Mouse (Mus musculus) T-helper 17 cell (primary cell): Measurements from ENCODE around the gene Stx11.

ENCODE experiments used
- in situ Hi-C, 2 experiments: fragments of 300-600 bp; cut with MboI, MseI; formaldehyde crosslinking; loops; 1 replicate in 1 of 2; 2 replicates in 1 of 2; pipeline ENCODE4 v1.15.1; 2025; ENCODE audit warnings: high pct_unique_total_duplicates in 2 of 2

Stx11 gene

DNA sequence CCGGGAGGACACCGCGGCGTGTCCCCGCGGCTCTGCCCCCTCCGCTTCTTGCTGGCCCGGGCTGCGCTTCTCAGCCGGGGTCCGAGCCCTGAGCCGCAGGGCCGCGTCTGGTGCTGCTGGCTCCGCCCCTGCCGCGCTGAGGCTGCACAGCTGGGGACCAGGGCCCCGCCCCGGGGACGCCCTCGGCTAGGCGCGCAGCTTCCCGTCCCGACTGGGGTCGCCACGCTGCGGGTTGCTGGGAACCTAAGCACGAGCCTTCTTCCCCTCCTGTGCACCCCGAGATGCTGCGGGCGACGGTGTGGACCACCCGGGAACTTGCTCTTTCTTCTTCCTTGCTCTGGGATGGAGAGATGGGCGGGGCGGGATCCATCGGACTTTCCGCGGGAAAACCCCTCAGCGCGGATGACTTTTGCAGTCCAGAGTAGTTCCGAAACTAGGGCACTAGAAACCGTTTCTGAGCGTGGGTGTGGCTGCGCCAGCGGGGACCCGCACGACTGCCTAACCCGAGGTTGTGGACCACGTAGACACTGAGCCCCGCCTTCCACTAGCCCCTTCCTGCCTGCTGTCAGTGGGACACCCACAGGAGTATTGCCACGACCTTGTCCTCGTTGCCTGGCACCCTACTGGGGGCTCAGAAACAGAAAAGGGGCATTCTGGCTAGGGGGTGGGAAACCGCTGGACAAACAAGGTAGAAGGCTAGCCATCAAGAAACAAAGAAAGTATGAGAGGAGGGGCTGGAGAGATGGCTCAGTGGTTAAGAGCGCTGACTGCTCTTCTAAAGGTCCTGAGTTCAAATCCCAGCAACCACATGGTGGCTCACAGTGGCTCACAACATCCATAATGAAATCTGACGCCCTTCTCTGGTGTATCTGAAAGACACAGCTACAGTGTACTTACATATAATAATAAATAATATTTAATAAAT, at the start of gene Stx11:
TSS of gene Stx11 (minus strand) at position 148 of the 925 bp plus-strand sequence.
- in situ Hi-C loops, result loop anchor here in 1 of 2 experiments (10.0 kb wide), 1 partner anchor 1010 kb away; no protein-coding TSS in a partner anchor

GRCm38 (mm10) chr10:13008737-13009121, 44.6 kb upstream of the Stx11 start:
- in situ Hi-C loops, result loop anchor here in 1 of 2 experiments (5.0 kb wide), 1 partner anchor 71 kb away; no protein-coding TSS in a partner anchor

- in situ Hi-C loops, result loop anchor here in 1 of 2 experiments (5.0 kb wide), 1 partner anchor 71 kb away; no protein-coding TSS in a partner anchor
Measured at GRCm38 (mm10) chr10:13007876-13008736, 44.0 kb upstream of the Stx11 start.

- in situ Hi-C loops, result loop anchor here in 1 of 2 experiments (5.0 kb wide), 1 partner anchor 68 kb away; no protein-coding TSS in a partner anchor
Measured at GRCm38 (mm10) chr10:13005043-13005442, 40.9 kb upstream of the Stx11 start, which contains the start of gene Sf3b5. Sf3b5 (plus strand) TSS chr10:13005343.

- in situ Hi-C loops, result loop anchor here in 1 of 2 experiments (10.0 to 25.0 kb wide), 2 partner anchors 185 to 312 kb away; no protein-coding TSS in a partner anchor
Measured at GRCm38 (mm10) chr10:12996736-12997477, 32.8 kb upstream of the Stx11 start.

DNA sequence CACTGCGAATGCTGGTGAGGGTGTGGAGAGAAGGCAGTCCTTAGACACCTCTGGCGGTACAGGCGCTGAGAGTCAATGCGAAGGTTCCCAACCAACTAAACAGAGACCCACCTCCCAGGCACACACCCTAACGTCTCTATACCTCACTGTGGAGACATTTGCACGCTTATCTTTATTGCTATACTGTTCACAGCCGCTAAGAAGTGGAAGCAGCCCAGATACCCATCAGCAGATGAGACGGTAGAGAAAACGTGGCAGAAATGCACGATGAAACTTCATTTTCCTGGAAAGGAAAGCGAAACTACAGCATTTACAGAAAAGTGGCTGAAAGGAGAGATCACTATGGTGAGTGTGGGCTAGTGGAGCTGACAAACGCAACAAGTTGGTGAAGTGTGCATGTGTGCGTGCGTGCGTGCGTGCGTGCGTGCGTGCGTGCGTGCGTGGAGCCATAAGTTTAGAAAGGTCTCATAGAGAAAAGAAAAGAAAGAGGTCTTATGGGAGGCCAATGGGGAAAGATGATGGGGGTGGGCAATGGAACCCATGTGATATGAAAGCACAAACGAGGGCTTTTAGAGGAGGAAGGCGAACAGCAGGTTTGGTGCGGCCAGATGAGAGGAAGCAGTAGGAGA, 29.4 kb upstream of the Stx11 start:
- in situ Hi-C loops, result loop anchor here (5.0 to 25.0 kb wide), 4 partner anchors 36 to 309 kb away; no protein-coding TSS in a partner anchor

DNA sequence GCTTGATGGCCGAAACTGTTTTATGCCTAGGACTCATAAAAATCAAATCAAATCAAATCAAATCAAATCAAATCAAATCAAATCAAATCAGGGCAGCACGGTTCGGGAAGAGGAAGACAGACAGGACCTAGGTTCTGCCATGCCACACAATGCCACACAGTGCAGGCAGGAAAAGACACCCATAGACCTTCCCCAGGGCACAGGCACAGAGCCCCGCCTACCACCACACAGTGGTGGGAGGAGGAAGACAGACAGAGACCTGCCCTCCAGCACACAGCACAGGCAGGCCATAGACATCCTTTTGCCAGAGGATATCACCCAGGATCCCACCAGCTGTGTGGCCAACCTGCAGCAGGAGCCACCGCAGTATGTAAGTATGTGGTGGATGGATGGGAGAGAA, 27.9 kb upstream of the Stx11 start:
- in situ Hi-C loops, result loop anchor here (5.0 to 25.0 kb wide), 4 partner anchors 35 to 307 kb away; no protein-coding TSS in a partner anchor

- in situ Hi-C loops, result loop anchor here in 1 of 2 experiments (25.0 kb wide), 1 partner anchor 175 kb away; no protein-coding TSS in a partner anchor
Measured at GRCm38 (mm10) chr10:12986943-12987342, 22.8 kb upstream of the Stx11 start.

DNA sequence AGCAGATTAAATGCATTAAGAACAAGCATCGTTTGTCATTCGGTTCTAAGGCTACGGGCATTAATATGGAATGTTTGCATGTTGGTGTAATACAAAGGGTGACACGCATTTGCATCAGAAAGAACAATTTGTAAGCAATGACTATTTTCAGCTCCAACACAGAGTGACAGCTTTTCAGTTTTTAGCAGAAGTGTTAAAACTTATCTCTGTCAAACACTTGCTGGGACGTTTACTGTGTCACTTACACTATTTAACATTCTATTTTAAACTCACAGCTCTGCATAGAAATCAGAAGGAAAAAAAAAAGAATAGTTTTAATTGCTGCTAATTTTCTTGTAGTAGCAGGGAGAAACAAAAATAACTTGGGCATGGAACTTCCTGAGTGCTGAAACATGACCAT, 22.4 kb upstream of the Stx11 start:
- in situ Hi-C loops, result loop anchor here in 1 of 2 experiments (25.0 kb wide), 1 partner anchor 174 kb away; no protein-coding TSS in a partner anchor

DNA sequence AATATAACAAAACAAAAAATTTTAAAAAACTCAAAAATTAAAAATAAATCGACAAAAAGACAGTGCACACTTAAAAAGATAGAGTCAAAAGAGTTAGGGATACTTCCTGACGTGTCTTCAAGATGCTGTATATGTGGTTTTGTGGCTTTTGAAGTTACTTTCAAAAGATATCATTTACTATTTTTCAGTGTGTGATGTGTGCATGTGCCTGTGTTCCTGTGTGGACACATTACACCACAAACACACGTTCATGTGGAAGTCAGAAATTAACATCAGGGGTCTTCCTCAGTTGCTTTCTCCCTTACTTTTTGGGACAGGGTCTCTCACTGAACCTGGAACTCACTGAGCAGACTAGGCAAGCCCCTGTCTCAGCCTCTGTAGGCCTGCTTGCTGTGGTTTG, 20.9 kb upstream of the Stx11 start:
- in situ Hi-C loops, result loop anchor here in 1 of 2 experiments (25.0 kb wide), 1 partner anchor 173 kb away; no protein-coding TSS in a partner anchor

- in situ Hi-C loops, result loop anchor here in 1 of 2 experiments (25.0 kb wide), 1 partner anchor 171 kb away; no protein-coding TSS in a partner anchor
Measured at GRCm38 (mm10) chr10:12983516-12983915, 19.4 kb upstream of the Stx11 start.

- in situ Hi-C loops, result loop anchor here in 1 of 2 experiments (25.0 kb wide), 1 partner anchor 169 kb away; no protein-coding TSS in a partner anchor
Measured at GRCm38 (mm10) chr10:12981071-12981470, 17.0 kb upstream of the Stx11 start.

DNA sequence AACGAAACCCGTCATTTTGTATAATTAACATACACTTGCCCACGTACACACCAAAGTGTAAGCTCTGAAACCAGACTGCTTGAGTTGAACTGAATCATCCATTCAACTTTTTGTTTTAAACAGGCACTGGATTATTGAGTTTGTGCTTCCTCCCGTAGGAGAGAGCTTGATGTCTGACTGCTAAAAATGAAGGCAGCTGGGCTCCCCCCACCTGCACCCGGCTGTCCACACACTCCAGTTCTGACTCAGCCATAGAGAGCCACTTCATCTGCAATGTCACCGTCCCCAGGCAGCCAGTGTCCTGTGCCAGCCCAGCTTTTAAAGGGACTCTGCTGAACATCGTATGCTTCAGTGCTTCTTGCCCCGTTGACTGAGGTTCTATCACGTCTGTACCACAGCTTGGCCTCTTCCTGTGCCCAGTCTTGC, 13.7 kb upstream of the Stx11 start:
- in situ Hi-C loops, result loop anchor here (5.0 to 25.0 kb wide), 2 partner anchors 55 to 165 kb away; no protein-coding TSS in a partner anchor

GRCm38 (mm10) chr10:12976552-12976951, 12.5 kb upstream of the Stx11 start:
- in situ Hi-C loops, result loop anchor here (5.0 to 25.0 kb wide), 2 partner anchors 54 to 164 kb away; no protein-coding TSS in a partner anchor

- in situ Hi-C loops, result loop anchor here (5.0 to 25.0 kb wide), 2 partner anchors 54 to 164 kb away; no protein-coding TSS in a partner anchor
Measured at GRCm38 (mm10) chr10:12975957-12976356, 11.9 kb upstream of the Stx11 start.

DNA sequence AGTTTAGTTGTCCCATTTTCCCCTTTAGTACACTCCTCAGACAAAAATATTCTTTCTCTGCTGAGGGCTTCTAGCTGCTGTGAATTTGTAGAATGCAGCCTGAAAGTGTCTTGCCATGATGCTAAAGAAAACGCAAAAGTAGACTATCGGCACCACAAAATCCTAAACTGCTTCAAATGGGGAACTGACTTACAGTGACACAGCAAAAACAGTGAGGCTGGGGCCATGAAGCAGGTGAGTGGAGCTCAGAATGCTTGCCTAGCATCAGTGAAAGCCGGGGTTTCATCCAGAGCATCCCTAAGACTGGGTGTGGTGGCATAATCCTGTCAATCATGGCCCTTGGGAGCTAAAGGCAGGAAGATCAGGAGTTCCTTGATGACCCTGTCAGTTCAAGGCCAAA, 11.4 kb upstream of the Stx11 start:
- in situ Hi-C loops, result loop anchor here (5.0 to 25.0 kb wide), 2 partner anchors 53 to 163 kb away; no protein-coding TSS in a partner anchor

DNA sequence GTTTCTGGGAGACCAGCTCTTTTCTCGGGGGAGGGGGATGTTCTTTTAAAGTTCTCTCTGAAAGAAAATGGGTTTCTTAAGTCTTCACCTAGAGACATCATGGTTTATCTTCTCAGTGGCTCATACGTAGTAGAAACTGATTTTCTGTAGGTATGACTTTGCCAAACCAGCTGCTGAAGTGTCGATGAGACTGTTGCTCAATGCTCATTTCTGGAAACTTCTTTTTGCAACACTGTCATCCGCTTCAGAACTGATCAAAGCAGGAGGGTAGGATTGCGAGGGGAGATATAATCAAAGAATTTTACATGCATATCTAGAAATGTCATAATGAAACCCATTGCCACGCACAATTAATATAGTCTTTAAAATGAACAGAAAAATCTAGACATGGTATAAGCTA, 10.5 kb upstream of the Stx11 start:
- in situ Hi-C loops, result no loop called here

- in situ Hi-C loops, result loop anchor here in 1 of 2 experiments (10.0 kb wide), 1 partner anchor 1009 kb away; no protein-coding TSS in a partner anchor
Measured at GRCm38 (mm10) chr10:12965669-12966180, 1.6 kb upstream of the Stx11 start.
